Mouse (Mus musculus) intestine, embryonic 14.5 days (tissue): ENCODE measurements around the gene Chchd6. TPM values are rescaled to one million over a fixed set of nuclear protein-coding genes. Genes with fewer than 3 reads are reported as not detected.

Experiments used
- ATAC-seq: fragments of 200-750 bp; cut with Nextera tagmentation; replicated peaks from 2 replicates; pipeline ENCODE4 v1.8.0; 2017; ENCODE audit warnings: low read depth, moderate number of reproducible peaks, moderate TSS enrichment, moderate library complexity; ENCODE audit not compliant: low FRiP score, low TSS enrichment
- DNase-seq: peaks from one replicate; pipeline ENCODE4 v3.0.0-alpha.2; 2018; ENCODE audit warnings: low spot score
- H3K27ac ChIP-seq: fragments of 300-500 bp; sonication (generic); 2 replicates; pipeline ENCODE4 v1.5.1; 2014; ENCODE audit warnings: low read depth, mild to moderate bottlenecking, control low read depth
- H3K27me3 ChIP-seq: fragments of 300-500 bp; sonication (generic); replicated peaks from 2 replicates; pipeline ENCODE4 v1.6.1; 2014; ENCODE audit warnings: low read length, control low read depth; ENCODE audit not compliant: control insufficient read depth, insufficient read depth
- H3K36me3 ChIP-seq: fragments of 300-500 bp; sonication (generic); 2 replicates; pipeline ENCODE4 v1.6.1; 2014; ENCODE audit warnings: low read length, control low read depth; ENCODE audit not compliant: control insufficient read depth, insufficient read depth
- H3K4me1 ChIP-seq: fragments of 300-500 bp; sonication (generic); replicated peaks from 2 replicates; pipeline ENCODE4 v1.6.1; 2014; ENCODE audit warnings: low read length, control low read depth, mixed read lengths; ENCODE audit not compliant: control insufficient read depth, insufficient read depth
- H3K4me2 ChIP-seq: fragments of 300-500 bp; sonication (generic); 2 replicates; pipeline ENCODE4 v1.6.1; 2014; ENCODE audit warnings: low read length
- H3K4me3 ChIP-seq: fragments of 300-500 bp; sonication (generic); 2 replicates; pipeline ENCODE4 v1.5.1; 2014; ENCODE audit warnings: low read depth, low read length, control low read depth, mixed read lengths
- H3K9ac ChIP-seq: fragments of 300-500 bp; sonication (generic); 2 replicates; pipeline ENCODE4 v1.6.1; 2014; ENCODE audit warnings: mild to moderate bottlenecking, low read length
- H3K9me3 ChIP-seq: fragments of 300-500 bp; sonication (generic); 2 replicates; pipeline ENCODE4 v1.6.1; 2016; ENCODE audit warnings: low read length, control low read depth; ENCODE audit not compliant: control insufficient read depth
- WGBS: fragments of 180-500 bp; shearing (Covaris S2); extraction: QIAGEN DNeasy Blood & Tissue Kit; methylation state at CpG from one replicate; pipeline ENCODE4 v1.1.7; 2014; 5-methylcytosine and 5-hydroxymethylcytosine counted together
- polyA plus RNA-seq: library from polyadenylated mRNA; unstranded; fragments of >200 nt; fragmentation: Nextera tagmentation; extraction: Ambion mirVana; gene quantifications from 2 replicates; pipeline ENCODE4 v1.2.1, GENCODE M21; 2014

Chchd6 gene
- polyA plus RNA-seq, 1 experiment from 2014 or later: 59.9 TPM

- Histone ChIP-seq H3K4me1 (peaks cover 16% of the 10 kb centered on the region), H3K9me3 (no peaks in the 10 kb centered on the region), H3K36me3 (peaks cover 61% of the 10 kb centered on the region), H3K9ac (no peak overlapping the region), H3K27me3 (no peaks in the 10 kb centered on the region), H3K4me2 (peak overlapping the region; percentile 24; the same call in 1 of the 2 replicates), H3K4me3 (no peak overlapping the region), H3K27ac (peak overlapping the region; percentile 78)
- WGBS: 71% methylated on average over 3 of the region's 3 CpGs
- ATAC-seq (no peak), DNase-seq (no peak)
Observed at GRCm38 (mm10) chr6:89345486-89345785, 250.0 kb downstream of the Chchd6 start.

- Histone ChIP-seq H3K4me2 (peak overlapping the region; percentile 24; the same call in 1 of the 2 replicates), H3K9ac (no peak overlapping the region), H3K27me3 (no peaks in the 10 kb centered on the region), H3K36me3 (peaks cover 61% of the 10 kb centered on the region), H3K27ac (peak overlapping the region; percentile 78), H3K9me3 (no peaks in the 10 kb centered on the region), H3K4me3 (no peak overlapping the region), H3K4me1 (peaks cover 16% of the 10 kb centered on the region)
- 27% methylated on average over 10 of the region's 10 CpGs for WGBS
- DNase-seq (peak; percentile 81), ATAC-seq (peak; percentile 83)
Observed at GRCm38 (mm10) chr6:89344613-89345485, 250.6 kb downstream of the Chchd6 start.

- ATAC-seq (no peak), DNase-seq (no peak)
- H3K4me3 ChIP-seq: no peak overlapping the region
- WGBS: 74% methylated on average over 4 of the region's 4 CpGs
- H3K36me3 ChIP-seq: peaks cover 74% of the 10 kb centered on the region
- H3K27ac ChIP-seq: no peak overlapping the region
- H3K9me3 ChIP-seq: no peaks in the 10 kb centered on the region
- no peaks in the 10 kb centered on the region for H3K27me3 ChIP-seq
- H3K4me1 ChIP-seq: peaks cover 16% of the 10 kb centered on the region
- H3K4me2 ChIP-seq: no peak overlapping the region
- H3K9ac ChIP-seq: no peak overlapping the region
Observed at GRCm38 (mm10) chr6:89341981-89342380, 253.5 kb downstream of the Chchd6 start.

GRCm38 (mm10) chr6:89339447-89339846 lies 256.0 kb downstream of the Chchd6 start:
- Histone ChIP-seq H3K27ac (no peak overlapping the region), H3K4me1 (peaks cover 1% of the 10 kb centered on the region), H3K27me3 (no peaks in the 10 kb centered on the region), H3K36me3 (peaks cover 92% of the 10 kb centered on the region), H3K9ac (no peak overlapping the region), H3K4me3 (no peak overlapping the region), H3K9me3 (no peaks in the 10 kb centered on the region), H3K4me2 (no peak overlapping the region)
- WGBS: 83% methylated on average over 2 of the region's 2 CpGs
- DNase-seq: no peak
- no peak for ATAC-seq

GRCm38 (mm10) chr6:89338733-89339132 lies 256.7 kb downstream of the Chchd6 start:
- ATAC-seq: no peak
- no peak overlapping the region for H3K27ac ChIP-seq
- H3K9ac ChIP-seq: no peak overlapping the region
- H3K4me2 ChIP-seq: no peak overlapping the region
- WGBS: 94% methylated on average over 8 of the region's 8 CpGs
- no peak for DNase-seq
- H3K4me1 ChIP-seq: no peaks in the 10 kb centered on the region
- no peaks in the 10 kb centered on the region for H3K27me3 ChIP-seq
- H3K9me3 ChIP-seq: no peaks in the 10 kb centered on the region
- peaks cover 96% of the 10 kb centered on the region for H3K36me3 ChIP-seq
- no peak overlapping the region for H3K4me3 ChIP-seq

GRCm38 (mm10) chr6:89337574-89337973 lies 257.9 kb downstream of the Chchd6 start:
- DNase-seq: no peak
- Histone ChIP-seq H3K4me3 (no peak overlapping the region), H3K9ac (no peak overlapping the region), H3K36me3 (peaks cover 98% of the 10 kb centered on the region), H3K27me3 (no peaks in the 10 kb centered on the region), H3K9me3 (no peaks in the 10 kb centered on the region), H3K4me2 (no peak overlapping the region), H3K27ac (no peak overlapping the region), H3K4me1 (no peaks in the 10 kb centered on the region)
- 83% methylated on average over 9 of the region's 9 CpGs for WGBS
- no peak for ATAC-seq

GRCm38 (mm10) chr6:89333964-89334702 lies 261.3 kb downstream of the Chchd6 start:
- H3K4me1 ChIP-seq: no peaks in the 10 kb centered on the region
- ATAC-seq: no peak; the same call in 1 of the 2 replicates
- H3K9me3 ChIP-seq: no peaks in the 10 kb centered on the region
- WGBS: 82% methylated on average over 12 of the region's 12 CpGs
- no peak overlapping the region for H3K9ac ChIP-seq
- H3K27me3 ChIP-seq: no peaks in the 10 kb centered on the region
- no peak for DNase-seq
- H3K4me3 ChIP-seq: no peak overlapping the region
- no peak overlapping the region for H3K4me2 ChIP-seq
- H3K36me3 ChIP-seq: peaks cover 96% of the 10 kb centered on the region
- no peak overlapping the region for H3K27ac ChIP-seq
